Mouse (Mus musculus): ENCODE measurements around the gene Olfr181.

Gene Olfr181

GRCm38 (mm10) chr16:58928655-58929054 is at the start of gene Olfr181:
Olfr181 (minus strand) TSS chr16:58928755.
- DNase-seq (ENCODE audit: low read depth, low spot score), result no peak

- DNase-seq (ENCODE audit: low read depth, low spot score), result no peak
Observed at GRCm38 (mm10) chr16:58929292-58929691, 737 bp upstream of the Olfr181 start, which contains the start of gene Olfr180. Olfr180 (minus strand) TSS chr16:58929392.

- no peak for DNase-seq (ENCODE audit: low read depth, low spot score)
Observed at GRCm38 (mm10) chr16:58891963-58892362, 36.6 kb downstream of the Olfr181 start, which contains the start of gene Olfr178. Olfr178 (minus strand) TSS chr16:58892063.

- no peak for DNase-seq (ENCODE audit: low read depth, low spot score)
Observed at GRCm38 (mm10) chr16:58884416-58884815, 44.1 kb downstream of the Olfr181 start.

Measured in forelimb bud, embryonic 11.5 days (tissue).